Mouse (Mus musculus) heart, adult 9 months (tissue): Measurements from ENCODE around the gene Krt77.

Experiments used
- DNase-seq, 2 experiments: peaks; one replicate each; pipeline ENCODE4 v3.0.0; 2022; ENCODE audit warnings: low spot score in 2 of 2

The Krt77 gene

DNA sequence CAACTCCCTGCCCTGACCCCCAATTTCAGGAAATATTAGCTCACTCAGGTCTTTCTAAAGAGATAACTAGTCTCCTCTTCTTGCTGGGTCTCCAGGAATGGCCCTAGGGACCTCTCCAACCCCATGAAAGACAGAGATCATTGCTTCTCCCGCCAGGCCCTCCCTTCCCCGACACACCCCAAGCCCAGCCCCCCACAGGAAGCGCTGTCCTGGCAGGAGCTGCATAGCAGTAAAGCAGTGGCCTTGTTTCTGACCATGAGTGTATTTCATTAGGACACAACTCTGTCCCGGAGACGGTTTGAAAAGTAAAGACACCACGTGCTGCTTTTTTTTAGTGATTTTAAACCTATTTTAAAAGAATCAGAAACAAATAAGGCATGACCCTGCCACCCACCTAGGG, 36.4 kb downstream of the Krt77 start:
- DNase-seq: no peak

DNA sequence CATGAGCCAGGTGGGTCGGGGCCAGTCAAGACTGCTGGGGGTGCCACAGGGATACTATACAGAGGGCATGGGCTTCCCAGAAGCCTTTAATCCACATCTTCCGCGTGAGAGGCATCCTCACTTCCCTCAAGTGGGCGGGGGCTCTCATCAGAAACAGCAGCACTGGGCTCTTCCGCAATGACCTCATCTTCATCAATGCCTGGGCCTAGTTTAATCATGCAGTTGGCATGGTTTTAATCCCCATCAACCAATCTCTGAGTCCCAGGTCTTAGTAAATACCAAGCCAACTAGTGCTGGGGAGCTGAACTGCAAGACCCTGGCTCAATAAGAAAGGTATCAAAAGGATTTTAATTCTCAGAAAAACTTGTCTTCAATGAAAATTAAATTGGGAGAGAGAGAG, 40.1 kb downstream of the Krt77 start:
- no peak for DNase-seq

DNA sequence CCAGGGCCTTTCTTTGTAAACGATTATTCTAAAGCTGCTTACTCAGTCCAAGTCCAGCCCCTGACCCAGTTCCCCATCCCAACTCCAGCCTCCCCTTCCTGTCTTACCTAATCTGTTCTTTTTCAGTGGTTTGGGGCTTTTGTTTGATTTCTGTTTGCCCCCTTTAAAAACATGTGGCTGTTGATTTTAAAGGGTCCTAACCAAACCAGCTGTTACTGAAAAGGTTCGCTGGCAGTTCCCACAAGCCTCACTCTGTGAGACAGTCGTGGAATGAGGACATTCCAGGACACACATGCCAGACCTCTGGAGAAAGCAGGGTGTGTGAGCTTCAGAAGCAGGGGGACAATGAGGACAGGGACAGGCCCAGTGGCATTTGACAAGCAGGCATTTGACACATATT, 47.7 kb downstream of the Krt77 start:
- no peak for DNase-seq

GRCm38 (mm10) chr15:101817875-101818274, 51.6 kb downstream of the Krt77 start, which contains the start of gene Krt2:
Gene Krt2, minus strand, starts transcription at chr15:101818169.
- DNase-seq: no peak
